Mouse (Mus musculus) spleen, adult 2 months (tissue): ENCODE results near the gene St6galnac3. TPM values are rescaled to one million over a fixed set of nuclear protein-coding genes. Genes with fewer than 3 reads are reported as not detected.

Source experiments
- DNase-seq, 2 experiments: peaks; one replicate each; pipeline versions ENCODE4 v3.0.0 to v3.0.0-alpha.2; 2012 to 2021; ENCODE audit warnings: low spot score in 2 of 2, low read depth in 1 of 2
- H3K27ac ChIP-seq: fragments of 200-500 bp; 2 replicates; pipeline ENCODE4 v1.5.1; 2012; ENCODE audit warnings: low read length, inconsistent platforms; ENCODE audit not compliant: insufficient read depth
- H3K27me3 ChIP-seq: fragments of 200-500 bp; 2 replicates; pipeline ENCODE4 v1.6.1; 2012; ENCODE audit warnings: mild to moderate bottlenecking, moderate library complexity, low read length, inconsistent platforms; ENCODE audit not compliant: control insufficient read depth, insufficient read depth
- H3K36me3 ChIP-seq: fragments of 200-500 bp; 2 replicates; pipeline ENCODE4 v1.6.1; 2012; ENCODE audit warnings: mild to moderate bottlenecking, low read length, inconsistent platforms; ENCODE audit not compliant: control insufficient read depth, insufficient read depth
- H3K4me1 ChIP-seq: fragments of 200-500 bp; 2 replicates; pipeline ENCODE4 v1.6.1; 2011; ENCODE audit warnings: inconsistent platforms; ENCODE audit not compliant: control insufficient read depth, insufficient read depth, insufficient read length
- H3K4me3 ChIP-seq: fragments of 200-500 bp; 2 replicates; pipeline ENCODE4 v1.5.1; 2011; ENCODE audit warnings: mild to moderate bottlenecking, inconsistent platforms; ENCODE audit not compliant: insufficient read depth, insufficient read length; ENCODE audit errors: extremely low read depth
- CTCF ChIP-seq: fragments of 200-500 bp; IDR thresholded peaks from 2 replicates; pipeline ENCODE4 v1.5.1; 2011; ENCODE audit warnings: mild to moderate bottlenecking, inconsistent platforms; ENCODE audit not compliant: insufficient read depth, insufficient read length, insufficient replicate concordance; ENCODE audit errors: extremely low read depth
- POLR2A ChIP-seq: fragments of 200-500 bp; IDR thresholded peaks from 2 replicates; pipeline ENCODE4 v1.6.1; 2011; ENCODE audit warnings: low read depth, low read length, inconsistent platforms
- WGBS: fragments of 180-500 bp; shearing (Covaris S2); methylation state at CpG from one replicate; pipeline ENCODE4 v1.1.7; 2018; 5-methylcytosine and 5-hydroxymethylcytosine counted together
- polyA plus RNA-seq: library from polyadenylated mRNA; depleted of rRNA; stranded (reverse); fragments of >200 nt; gene quantifications from 2 replicates; pipeline ENCODE4 v1.2.3, GENCODE M21; 2012

The St6galnac3 gene
- polyA plus RNA-seq, 1 experiment = 3.0 TPM

- Histone ChIP-seq H3K4me3 (no peak overlapping the region), H3K27me3 (no peaks in the 10 kb centered on the region), H3K4me1 (no peaks in the 10 kb centered on the region), H3K36me3 (no peaks in the 10 kb centered on the region), H3K27ac (no peak overlapping the region)
- TF ChIP-seq POLR2A (no peak), CTCF (no peak)
- no peak for DNase-seq
- 97% methylated on average over 8 of the region's 8 CpGs for whole genome bisulfite sequencing
These were observed 292.0 kb downstream of the St6galnac3 start for GRCm38 (mm10) chr3:153433010-153433409.

DNA sequence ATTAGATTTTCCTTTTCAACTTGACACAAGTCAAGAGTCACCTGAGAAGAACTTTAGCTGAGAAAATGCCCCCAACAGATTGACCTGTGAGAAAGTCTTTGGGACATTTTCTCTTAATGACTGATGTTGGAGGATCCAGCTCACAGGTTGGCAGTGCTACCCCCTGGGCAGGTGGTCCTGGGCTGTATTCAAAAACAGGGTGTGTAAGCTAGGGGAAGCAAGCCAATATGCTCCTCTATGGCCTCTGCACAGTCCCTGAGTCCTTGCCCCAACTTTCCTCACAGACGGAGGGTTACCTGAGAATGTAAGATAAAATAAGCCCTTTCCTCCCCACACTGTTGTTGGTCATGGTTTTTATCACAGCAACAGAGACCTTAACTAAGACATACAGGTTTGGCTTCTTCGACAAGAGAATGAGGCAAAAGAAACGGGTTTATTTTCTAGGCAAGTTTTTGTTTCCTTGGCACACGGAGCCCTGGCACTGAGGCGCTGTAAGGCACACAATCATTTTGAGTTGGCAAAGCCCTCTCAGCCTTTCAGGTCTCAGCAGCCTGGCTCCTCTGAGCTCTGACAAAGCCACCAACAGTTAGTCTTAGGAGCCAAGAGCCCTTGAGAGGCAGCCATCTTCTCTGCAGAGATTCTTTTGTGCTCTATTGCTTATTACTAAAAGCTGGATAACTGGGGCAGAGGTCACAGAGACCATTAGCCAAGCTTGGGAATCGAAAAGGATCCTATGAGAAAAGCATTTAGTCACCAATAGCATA lies 292.7 kb downstream of the St6galnac3 start:
- Histone ChIP-seq H3K36me3 (no peaks in the 10 kb centered on the region), H3K27me3 (no peaks in the 10 kb centered on the region), H3K27ac (no peak overlapping the region), H3K4me3 (no peak overlapping the region), H3K4me1 (no peaks in the 10 kb centered on the region)
- TF ChIP-seq POLR2A = no peak
- no peak for TF ChIP-seq CTCF
- 92% methylated on average over 6 of the region's 6 CpGs for WGBS
- DNase-seq = no peak

DNA sequence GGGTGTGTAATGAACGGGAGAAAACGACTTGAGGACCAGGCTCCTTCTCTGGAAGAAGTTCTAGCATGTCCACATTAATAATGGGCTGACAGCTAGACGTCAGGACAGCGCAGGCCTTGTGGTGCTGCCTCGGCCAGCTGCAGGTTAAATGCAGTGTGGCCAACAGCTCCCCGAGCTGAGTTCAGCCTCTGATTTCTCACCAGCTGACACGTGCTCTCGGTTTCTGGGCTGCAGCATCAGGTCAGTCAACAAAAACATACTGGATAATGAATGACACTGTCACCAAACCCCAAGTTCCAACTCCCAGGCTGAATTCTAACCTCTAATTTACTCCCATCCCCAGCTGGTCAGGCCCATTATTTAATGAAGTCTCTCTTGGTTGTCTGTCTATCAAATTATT lies 295.1 kb downstream of the St6galnac3 start:
- Histone ChIP-seq H3K36me3 (no peaks in the 10 kb centered on the region), H3K27me3 (no peaks in the 10 kb centered on the region), H3K27ac (no peak overlapping the region), H3K4me1 (no peaks in the 10 kb centered on the region), H3K4me3 (no peak overlapping the region)
- TF ChIP-seq POLR2A (no peak), CTCF (no peak)
- 93% methylated on average over 8 of the region's 8 CpGs for WGBS
- DNase-seq = no peak

- TF ChIP-seq CTCF = no peak
- TF ChIP-seq POLR2A = no peak
- no peak for DNase-seq
- H3K27ac ChIP-seq = no peak overlapping the region
- no peak overlapping the region for H3K4me3 ChIP-seq
- no peaks in the 10 kb centered on the region for H3K27me3 ChIP-seq
- H3K36me3 ChIP-seq = no peaks in the 10 kb centered on the region
- no peaks in the 10 kb centered on the region for H3K4me1 ChIP-seq
- 90% methylated on average over 7 of the region's 7 CpGs for WGBS
These were observed 303.1 kb downstream of the St6galnac3 start for GRCm38 (mm10) chr3:153421918-153422290.

GRCm38 (mm10) chr3:153421060-153421917 lies 303.7 kb downstream of the St6galnac3 start:
- Histone ChIP-seq H3K36me3 (no peaks in the 10 kb centered on the region), H3K27ac (no peak overlapping the region), H3K4me3 (no peak overlapping the region), H3K4me1 (no peaks in the 10 kb centered on the region), H3K27me3 (no peaks in the 10 kb centered on the region)
- 89% methylated on average over 14 of the region's 14 CpGs for WGBS
- TF ChIP-seq CTCF (no peak), POLR2A (no peak)
- DNase-seq = no peak

DNA sequence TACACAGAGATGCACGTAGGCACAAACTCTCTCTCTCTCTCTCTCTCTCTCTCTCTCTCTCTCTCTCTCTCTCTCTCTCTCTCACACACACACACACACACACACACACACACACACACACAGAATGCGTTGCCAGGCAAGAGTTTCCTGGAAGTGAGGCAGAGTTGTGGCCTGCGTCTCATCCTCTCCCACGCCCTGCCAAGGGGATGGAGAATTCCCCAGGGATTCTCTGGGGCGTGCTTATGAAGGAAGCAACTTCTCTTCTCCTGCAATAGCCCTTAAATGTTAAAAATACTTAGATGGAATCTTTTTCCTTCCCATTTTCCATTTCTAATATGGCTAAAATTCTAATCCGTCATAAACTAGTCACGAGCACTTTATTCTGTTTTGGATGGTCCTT lies 305.6 kb downstream of the St6galnac3 start:
- H3K27me3 ChIP-seq = no peaks in the 10 kb centered on the region
- no peak overlapping the region for H3K27ac ChIP-seq
- 77% methylated on average over 7 of the region's 7 CpGs for WGBS
- TF ChIP-seq CTCF = no peak
- TF ChIP-seq POLR2A = no peak
- no peaks in the 10 kb centered on the region for H3K4me1 ChIP-seq
- DNase-seq = no peak
- no peaks in the 10 kb centered on the region for H3K36me3 ChIP-seq
- no peak overlapping the region for H3K4me3 ChIP-seq
